In genomic region chr10:80950314-80950713, GRCm38 (mm10) we compare ENCODE assay signal across 12 mouse cellular contexts.
"Had no signal": no experiment of that assay in that cellular context is flagged by ENCODE, and none has a peak within 500 bp of the region (broad histone marks: within the 10 kb centered on the region; RNA-seq: fewer than 3 reads in every experiment).

No protein-coding gene starts in this region.

- H3K27me3 ChIP-seq: limb, embryonic 12.5 days; neural tube, embryonic 15.5 days had no signal

- DNase-seq: kidney, adult 11 months; kidney, adult 9 months; lung, adult 18-20 months; right cerebral cortex, adult 18-20 months; right cerebral cortex, postnatal 25 days; thymus, adult 18-20 months; thymus, postnatal 14 days had no signal

- H3K4me2 ChIP-seq: limb, embryonic 12.5 days; midbrain, embryonic 13.5 days; neural tube, embryonic 15.5 days had no signal

- H3K27ac ChIP-seq: kidney, postnatal 0 days; limb, embryonic 12.5 days; midbrain, embryonic 13.5 days; neural tube, embryonic 15.5 days had no signal

- ATAC-seq: midbrain, embryonic 13.5 days had no signal

- H3K9me3 ChIP-seq: limb, embryonic 12.5 days; midbrain, embryonic 13.5 days; neural tube, embryonic 15.5 days had no signal

- H3K4me3 ChIP-seq: limb, embryonic 12.5 days; midbrain, embryonic 13.5 days; myocyte; neural tube, embryonic 15.5 days had no signal

- H3K9ac ChIP-seq: limb, embryonic 12.5 days; midbrain, embryonic 13.5 days; neural tube, embryonic 15.5 days had no signal

- H3K36me3 ChIP-seq: limb, embryonic 12.5 days; midbrain, embryonic 13.5 days; neural tube, embryonic 15.5 days had no signal
